Mouse (Mus musculus): Measurements from ENCODE around the gene Aloxe3.

Aloxe3 gene

GRCm38 (mm10) chr11:69125852-69125918, at the start of gene Aloxe3:
Gene Aloxe3, plus strand, starts transcription at chr11:69125896.
- DNase-seq = no peak

GRCm38 (mm10) chr11:69076572-69076971, 49.1 kb upstream of the Aloxe3 start:
- DNase-seq = peak; percentile 85

DNA sequence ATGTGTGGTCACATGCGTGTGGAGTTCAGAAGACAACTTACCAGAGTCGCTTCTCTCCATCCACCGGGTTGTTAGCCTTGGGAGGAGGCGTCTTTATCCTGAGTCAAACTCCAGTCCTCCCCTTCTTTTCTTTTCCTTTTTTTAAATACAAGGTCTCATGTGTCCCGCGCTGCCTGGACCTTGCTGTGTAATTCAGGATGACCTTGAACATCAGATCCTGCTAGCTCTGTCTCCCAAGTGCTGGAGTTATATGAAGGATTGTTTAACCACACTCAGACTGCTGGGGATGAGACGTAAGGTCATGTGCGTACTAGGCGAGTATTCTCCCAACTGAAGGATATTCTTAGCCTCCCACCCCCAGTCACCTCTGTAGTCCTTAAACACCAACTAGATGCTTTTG, 48.4 kb upstream of the Aloxe3 start:
- no peak for DNase-seq

GRCm38 (mm10) chr11:69078041-69078440, 47.7 kb upstream of the Aloxe3 start:
- peak; percentile 84 for DNase-seq

- peak; percentile 97 for DNase-seq
Measured at GRCm38 (mm10) chr11:69078805-69079438, 46.8 kb upstream of the Aloxe3 start.

GRCm38 (mm10) chr11:69080102-69080854, 45.4 kb upstream of the Aloxe3 start:
- peak; percentile 83 for DNase-seq

DNA sequence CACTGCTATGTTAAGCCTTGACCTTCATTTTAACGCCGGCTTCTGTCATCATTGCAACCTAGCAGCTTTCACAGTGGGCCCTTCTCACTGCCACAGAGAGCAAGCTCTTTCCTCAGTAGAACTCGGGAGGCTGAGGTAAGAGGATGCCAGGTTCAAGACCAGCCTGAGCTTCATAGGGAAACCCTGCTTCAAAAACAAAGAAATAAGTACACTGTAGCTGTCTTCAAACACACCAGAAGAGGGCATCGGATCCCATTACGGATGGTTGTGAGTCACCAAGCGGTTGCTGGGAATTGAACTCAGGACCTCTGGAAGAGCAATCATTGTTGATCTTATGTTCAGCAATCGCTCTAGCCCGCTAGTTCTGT, 44.9 kb upstream of the Aloxe3 start:
- no peak for DNase-seq

GRCm38 (mm10) chr11:69081613-69082012, 44.1 kb upstream of the Aloxe3 start:
- peak; percentile 83 for DNase-seq

DNA sequence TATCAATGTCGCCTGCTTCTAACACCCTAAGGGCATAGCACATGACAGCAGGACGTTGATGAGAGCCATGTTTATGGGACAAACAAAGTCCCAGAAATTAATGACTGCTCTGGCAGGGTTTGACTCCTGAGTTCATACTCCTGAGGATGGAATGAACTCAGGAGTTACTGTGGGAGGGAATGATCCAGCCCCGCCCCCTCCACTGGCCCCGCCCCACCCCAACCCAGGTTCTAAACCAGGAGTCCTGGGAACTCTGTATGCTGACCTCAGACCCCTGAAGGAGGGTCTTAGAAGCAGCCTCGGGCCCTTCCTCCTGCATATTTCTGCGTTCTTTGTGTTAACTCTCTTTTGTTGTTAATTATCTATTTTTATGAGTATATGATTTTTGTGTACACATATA, 40.1 kb upstream of the Aloxe3 start:
- no peak for DNase-seq

GRCm38 (mm10) chr11:69086390-69086789, 39.3 kb upstream of the Aloxe3 start:
- DNase-seq = peak; percentile 90

DNA sequence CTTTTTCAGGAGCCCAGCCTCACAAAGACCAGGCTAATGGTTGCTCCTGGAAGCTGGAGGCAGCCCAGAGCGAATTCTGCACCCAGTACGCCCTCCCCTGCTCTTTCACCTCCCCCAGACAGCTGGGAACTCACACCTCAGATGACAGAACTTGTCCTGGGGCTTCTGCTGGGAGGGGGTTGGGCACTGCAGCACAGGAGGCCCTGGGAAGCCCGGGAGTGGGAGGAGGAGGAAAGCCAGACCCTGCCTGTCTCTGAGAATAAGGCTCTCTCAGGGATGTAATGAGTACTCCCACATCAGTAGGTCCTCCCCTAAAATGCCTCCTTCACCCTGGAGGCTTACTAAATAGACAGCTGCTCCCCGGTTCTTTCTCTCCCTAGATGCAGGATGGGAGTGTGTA, 38.6 kb upstream of the Aloxe3 start:
- DNase-seq = peak; percentile 96

GRCm38 (mm10) chr11:69087597-69087996, 38.1 kb upstream of the Aloxe3 start:
- peak; percentile 89 for DNase-seq

GRCm38 (mm10) chr11:69088103-69088855, 37.4 kb upstream of the Aloxe3 start, which contains the start of gene Vamp2:
Gene Vamp2, plus strand, starts transcription at chr11:69088490.
- peak; percentile 99 for DNase-seq

- peak; percentile 95 for DNase-seq
Measured at GRCm38 (mm10) chr11:69088856-69089615, 36.7 kb upstream of the Aloxe3 start.

DNA sequence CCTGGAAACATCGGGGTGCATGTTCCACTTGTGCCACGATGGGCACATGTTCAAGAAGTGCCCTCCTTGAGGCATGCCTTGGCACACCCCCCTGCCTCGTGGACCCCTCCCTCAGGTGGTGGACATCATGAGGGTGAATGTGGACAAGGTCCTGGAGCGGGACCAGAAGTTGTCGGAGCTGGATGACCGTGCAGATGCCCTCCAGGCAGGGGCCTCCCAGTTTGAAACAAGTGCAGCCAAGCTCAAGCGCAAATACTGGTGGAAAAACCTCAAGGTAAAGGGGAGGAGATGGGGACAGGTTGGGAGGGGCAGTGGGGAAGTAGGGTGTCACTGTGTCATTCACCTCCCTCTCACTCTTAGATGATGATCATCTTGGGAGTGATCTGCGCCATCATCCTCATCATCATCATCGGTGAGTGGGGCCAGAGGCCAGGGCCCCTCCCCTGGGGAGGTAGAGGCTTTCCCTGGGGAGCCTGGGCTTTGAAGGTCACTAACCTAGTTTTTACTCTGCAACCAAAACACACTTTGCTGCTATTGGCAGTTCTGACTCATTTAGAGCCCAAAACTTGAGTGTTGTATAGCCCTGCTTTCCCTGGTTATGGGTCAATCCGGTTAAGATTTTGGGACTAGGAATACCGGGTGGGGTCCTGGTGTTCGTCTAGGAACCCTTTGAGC, 35.9 kb upstream of the Aloxe3 start:
- DNase-seq = no peak

DNA sequence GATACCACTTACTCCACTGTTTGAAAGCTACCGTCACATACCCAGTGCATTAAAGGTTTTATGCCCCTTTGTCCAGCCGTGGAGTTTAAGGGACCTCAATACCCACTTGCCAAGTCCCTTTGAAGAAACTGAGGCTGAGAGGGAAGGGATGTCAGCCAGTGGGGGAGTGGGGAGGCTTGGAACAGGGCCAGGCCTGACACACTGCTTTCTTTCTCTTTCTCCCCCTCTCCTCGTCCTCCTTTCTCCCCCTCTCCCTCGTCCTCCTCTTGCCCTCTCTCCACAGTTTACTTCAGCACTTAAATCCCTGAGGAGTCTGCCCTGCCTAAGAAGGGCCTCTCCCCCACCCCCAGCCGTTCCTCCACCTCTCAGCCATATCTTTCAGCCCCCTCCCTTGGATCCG, 35.3 kb upstream of the Aloxe3 start:
- peak; percentile 91 for DNase-seq

DNA sequence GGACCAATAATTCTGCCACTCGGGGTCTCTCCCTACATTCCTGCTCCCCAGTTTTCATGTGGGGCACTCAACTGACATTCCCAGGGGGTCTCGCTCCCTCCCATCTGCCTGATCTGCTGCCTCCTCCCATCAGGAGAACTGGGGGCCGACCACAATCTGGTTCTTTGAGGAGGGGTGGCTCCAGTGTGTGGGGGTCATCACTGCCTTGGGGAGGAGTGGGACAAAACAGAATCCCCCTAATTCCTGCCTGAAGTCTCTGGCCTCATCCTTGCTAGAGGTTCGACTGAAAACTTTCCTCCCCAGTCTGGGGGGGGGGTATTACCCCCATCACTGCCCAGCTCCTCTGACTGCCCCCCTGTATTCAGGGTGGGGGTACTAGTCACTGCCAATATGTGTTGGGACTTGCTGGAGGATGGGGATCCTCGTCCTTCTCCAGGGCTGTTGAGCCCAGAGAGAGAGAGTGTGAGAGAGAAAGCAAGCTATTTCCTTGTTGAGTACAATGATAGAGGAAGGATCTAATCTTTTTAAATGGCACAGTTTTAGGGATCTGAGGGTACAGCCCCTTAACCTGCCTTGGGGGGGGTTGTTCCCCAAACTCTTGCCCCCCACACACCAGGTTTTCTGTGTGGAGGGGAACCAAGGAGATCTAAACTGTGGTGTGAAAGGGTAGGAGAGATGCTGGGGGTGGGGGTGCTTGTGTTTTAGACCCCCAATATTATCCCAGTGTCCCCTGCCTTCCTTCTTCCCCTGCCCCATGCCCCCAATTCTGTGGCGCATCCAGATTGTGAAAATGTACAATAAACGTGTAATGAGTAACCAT, 33.9 kb upstream of the Aloxe3 start:
- DNase-seq = peak; percentile 95

DNA sequence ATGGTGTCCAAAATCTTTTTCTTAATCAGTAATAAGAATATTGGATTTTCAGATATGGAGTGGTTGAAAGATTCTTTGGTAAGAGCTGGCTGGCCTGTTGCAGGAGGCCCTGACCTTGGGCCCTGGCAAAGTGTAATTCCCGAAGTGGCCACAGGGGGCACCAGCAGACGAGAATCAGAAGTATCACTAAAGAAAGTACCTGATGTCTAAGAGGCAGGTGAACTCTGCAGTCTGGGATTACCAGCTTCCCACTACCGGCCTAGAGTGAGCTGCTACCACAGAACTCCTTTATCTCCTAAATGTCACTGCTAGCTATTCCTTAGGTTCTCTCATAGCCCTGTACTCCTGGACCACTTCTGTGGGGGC, 33.3 kb upstream of the Aloxe3 start:
- DNase-seq = peak; percentile 98

GRCm38 (mm10) chr11:69092871-69093270, 32.8 kb upstream of the Aloxe3 start:
- DNase-seq = no peak

DNA sequence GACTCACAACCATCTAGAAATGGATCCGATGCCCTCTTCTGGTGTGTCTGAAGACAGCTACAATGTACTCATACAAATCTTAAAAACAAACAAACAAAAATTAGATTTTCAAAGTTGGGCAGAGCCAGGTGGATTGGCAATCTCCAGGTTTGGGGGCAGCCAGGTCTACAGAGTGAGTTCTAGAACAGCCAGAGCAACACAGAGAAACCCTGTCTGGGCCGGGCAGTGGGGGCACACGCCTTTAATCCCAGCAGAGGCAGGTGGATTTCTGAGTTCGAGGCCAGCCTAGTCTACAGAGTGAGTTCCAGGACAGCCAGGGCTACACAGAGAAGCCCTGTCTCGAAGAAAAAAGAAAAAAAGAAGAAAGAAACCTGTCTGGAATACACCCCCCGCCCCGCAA, 31.8 kb upstream of the Aloxe3 start:
- DNase-seq = peak; percentile 93

DNA sequence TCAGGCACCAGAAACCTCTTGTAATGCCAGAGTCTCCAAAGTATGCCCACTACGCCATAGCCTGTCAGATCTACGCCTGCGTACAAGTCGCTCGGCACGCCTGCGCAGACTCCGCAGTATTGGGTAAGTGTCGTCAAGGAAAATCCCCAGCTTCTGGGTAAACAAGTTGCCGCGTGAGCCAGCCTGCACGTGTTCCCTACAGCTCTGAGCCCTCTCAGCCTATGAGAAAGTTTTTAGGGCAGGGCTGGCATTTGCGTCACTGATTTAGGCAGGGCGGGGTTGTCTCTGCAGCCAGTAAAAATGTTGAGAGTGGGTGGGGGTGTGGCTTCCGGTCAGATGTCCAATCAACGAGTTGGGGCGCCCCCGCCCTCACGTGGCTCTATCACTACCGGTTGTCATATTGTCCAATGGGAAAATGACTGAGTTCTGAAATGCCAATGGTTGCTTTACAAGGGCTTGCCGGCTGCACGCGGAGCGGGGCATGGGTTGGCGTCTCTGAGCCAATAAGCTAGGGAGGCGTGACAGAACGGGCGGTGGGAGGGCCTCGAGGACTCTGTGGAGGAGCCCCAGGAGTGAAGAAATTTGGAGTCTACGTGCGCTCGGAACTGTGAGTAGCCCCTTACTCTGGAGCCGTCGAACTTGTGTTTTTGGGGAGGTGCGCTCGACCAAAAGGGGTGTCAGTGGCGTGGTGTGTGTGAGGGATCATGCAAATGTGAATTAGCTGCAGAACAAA, 30.8 kb upstream of the Aloxe3 start, which contains the start of gene Per1:
Gene Per1 (plus strand): TSS at position 521 of the 733 bp plus-strand sequence.
- peak; percentile 100 for DNase-seq

Measured in heart, adult 11 months (tissue).